Mouse (Mus musculus) lung, embryonic 16.5 days (tissue): ENCODE data around the gene Tmem60. TPM values are rescaled to one million over a fixed set of nuclear protein-coding genes. Genes with fewer than 3 reads are reported as not detected.

ENCODE experiments used
- ATAC-seq: fragments of 200-750 bp; cut with Nextera tagmentation; 2 replicates; pipeline ENCODE4 v1.8.0; 2017; ENCODE audit warnings: low read depth, mild to moderate bottlenecking, moderate library complexity
- H3K27ac ChIP-seq: fragments of 300-500 bp; sonication (generic); 2 replicates; pipeline ENCODE4 v1.5.1; 2014; ENCODE audit warnings: mild to moderate bottlenecking, control low read depth, low read length
- H3K27me3 ChIP-seq: fragments of 300-500 bp; sonication (generic); 2 replicates; pipeline ENCODE4 v1.6.1; 2014; ENCODE audit warnings: low read depth, low read length, mixed read lengths; ENCODE audit not compliant: control insufficient read depth, insufficient read depth
- H3K36me3 ChIP-seq: fragments of 300-500 bp; sonication (generic); 2 replicates; pipeline ENCODE4 v1.6.1; 2014; ENCODE audit warnings: low read length; ENCODE audit not compliant: control insufficient read depth, insufficient read depth
- H3K4me1 ChIP-seq: fragments of 300-500 bp; sonication (generic); replicated peaks from 2 replicates; pipeline ENCODE4 v1.6.1; 2014; ENCODE audit warnings: low read length, mixed read lengths; ENCODE audit not compliant: control insufficient read depth, insufficient read depth
- H3K4me2 ChIP-seq: fragments of 300-500 bp; sonication (generic); 2 replicates; pipeline ENCODE4 v1.6.1; 2014; ENCODE audit warnings: low read depth, low read length, control low read depth
- H3K4me3 ChIP-seq: fragments of 300-500 bp; sonication (generic); 2 replicates; pipeline ENCODE4 v1.5.1; 2014; ENCODE audit warnings: mild to moderate bottlenecking, low read length, control low read depth
- H3K9ac ChIP-seq: fragments of 300-500 bp; sonication (generic); 2 replicates; pipeline ENCODE4 v1.6.1; 2014; ENCODE audit warnings: low read length, control low read depth
- H3K9me3 ChIP-seq: fragments of 300-500 bp; sonication (generic); 2 replicates; pipeline ENCODE4 v1.6.1; 2016; ENCODE audit warnings: low read length; ENCODE audit not compliant: control insufficient read depth
- WGBS: fragments of 180-500 bp; shearing (Covaris S2); extraction: QIAGEN DNeasy Blood & Tissue Kit; methylation state at CpG from one replicate; pipeline ENCODE4 v1.1.7; 2014; 5-methylcytosine and 5-hydroxymethylcytosine counted together
- polyA plus RNA-seq: library from polyadenylated mRNA; unstranded; fragments of >200 nt; fragmentation: Nextera tagmentation; extraction: Ambion mirVana; gene quantifications from 2 replicates; pipeline ENCODE4 v1.2.1, GENCODE M21; 2015

Gene Tmem60
- polyA plus RNA-seq: 45.8 and 47.4 TPM in 2 replicates

DNA sequence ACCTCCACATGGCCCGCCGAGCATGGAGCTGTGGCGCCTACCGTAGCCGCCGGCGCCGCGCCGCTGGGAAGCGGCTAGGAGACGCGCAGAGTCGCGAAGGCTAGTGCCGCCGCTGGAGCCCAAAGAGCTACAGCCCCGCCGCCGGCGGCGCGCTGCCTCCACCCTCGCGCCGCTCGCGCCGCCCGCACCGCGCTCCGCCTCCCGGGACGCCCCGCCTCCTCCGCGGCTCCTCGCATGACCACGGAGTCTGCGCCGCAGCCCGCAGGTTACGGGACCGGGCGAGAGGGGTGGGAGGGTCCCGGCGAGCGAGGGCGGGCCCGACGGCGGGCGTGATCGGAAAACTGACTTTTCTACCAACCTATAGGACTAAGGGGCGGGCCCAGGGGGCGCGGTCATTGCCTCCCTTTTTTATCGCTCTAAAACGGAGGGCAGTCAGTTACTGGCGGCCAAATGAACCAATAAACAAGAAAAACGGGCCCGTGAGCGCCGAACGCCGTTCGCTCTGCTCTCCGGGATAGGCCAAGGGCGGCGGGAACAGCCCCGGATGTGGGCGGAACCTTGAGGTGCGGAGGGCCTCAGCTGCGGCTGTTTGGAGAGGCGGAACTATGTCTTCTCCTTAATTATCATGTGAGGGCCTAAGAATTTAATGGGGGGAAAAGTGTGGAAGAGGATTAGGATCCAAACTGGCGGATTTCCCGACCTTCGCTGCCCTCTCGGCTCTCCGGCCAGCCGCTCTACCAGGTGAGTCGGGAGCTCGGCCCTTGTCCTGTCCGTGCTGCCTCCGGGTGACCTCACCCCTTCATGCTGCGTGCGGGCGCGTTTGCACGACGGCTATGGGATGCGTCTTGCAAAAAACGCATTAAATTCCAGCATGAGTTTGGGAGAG lies at the start of gene Tmem60, which contains the start of gene Phtf2:
Gene Tmem60, plus strand, starts transcription at position 277 of the 886 bp plus-strand sequence.
Gene Phtf2, minus strand, starts transcription at position 210 of the 886 bp plus-strand sequence.
- H3K9me3 ChIP-seq: no peaks in the 10 kb centered on the region
- peak within 1 kb of the TSS; percentile 87 for H3K4me2 ChIP-seq
- no peaks in the 10 kb centered on the region for H3K27me3 ChIP-seq
- no peaks in the 10 kb centered on the region; the same call in 1 of the 2 replicates for H3K36me3 ChIP-seq
- H3K4me3 ChIP-seq: peak within 1 kb of the TSS; percentile 86
- H3K4me1 ChIP-seq: peaks cover 10% of the 10 kb centered on the region; the same call in 1 of the 2 replicates
- H3K9ac ChIP-seq: peak within 1 kb of the TSS; percentile 86
- under 1% methylated on average over 93 of the region's 94 CpGs for WGBS
- peak within 1 kb of the TSS; percentile 93 for H3K27ac ChIP-seq
- peak; percentile 99 for ATAC-seq

- H3K4me3 ChIP-seq: no peak overlapping the region
- ATAC-seq: no peak
- no peaks in the 10 kb centered on the region for H3K27me3 ChIP-seq
- peaks cover 4% of the 10 kb centered on the region; the same call in 1 of the 2 replicates for H3K4me1 ChIP-seq
- no peak overlapping the region for H3K27ac ChIP-seq
- H3K4me2 ChIP-seq: no peak overlapping the region
- WGBS: 94% methylated on average over 1 of the region's 1 CpGs
- H3K9me3 ChIP-seq: no peaks in the 10 kb centered on the region
- H3K9ac ChIP-seq: no peak overlapping the region
- no peaks in the 10 kb centered on the region for H3K36me3 ChIP-seq
These were observed 47.6 kb upstream of the Tmem60 start for GRCm38 (mm10) chr5:20834399-20834798.

GRCm38 (mm10) chr5:20837082-20837481 lies 44.9 kb upstream of the Tmem60 start:
- ATAC-seq: no peak
- WGBS: 98% methylated on average over 1 of the region's 1 CpGs
- Histone ChIP-seq H3K27ac (no peak overlapping the region), H3K9me3 (no peaks in the 10 kb centered on the region), H3K4me2 (no peak overlapping the region), H3K36me3 (no peaks in the 10 kb centered on the region), H3K4me1 (no peaks in the 10 kb centered on the region), H3K27me3 (no peaks in the 10 kb centered on the region), H3K4me3 (no peak overlapping the region), H3K9ac (no peak overlapping the region)

DNA sequence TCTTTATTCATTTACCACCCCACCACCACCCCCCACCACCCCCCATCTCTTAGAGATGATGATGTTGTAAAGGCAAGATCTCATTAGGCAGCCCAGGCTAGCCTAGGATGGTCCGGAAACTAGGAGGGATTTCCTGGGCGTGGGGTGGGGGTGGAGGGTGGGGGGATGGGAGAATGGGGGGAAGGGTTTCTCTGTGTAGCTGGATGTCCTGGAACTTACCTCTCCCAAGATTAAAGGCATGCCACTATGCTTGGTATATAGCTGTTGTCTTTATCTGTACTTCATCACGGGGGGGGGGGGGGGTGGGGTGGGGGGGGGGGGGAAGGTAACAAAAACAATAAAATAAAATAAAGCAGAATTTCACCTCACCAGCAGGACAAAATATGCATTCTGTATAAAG lies 38.6 kb upstream of the Tmem60 start:
- no peak overlapping the region for H3K4me3 ChIP-seq
- no peaks in the 10 kb centered on the region for H3K27me3 ChIP-seq
- no peaks in the 10 kb centered on the region for H3K4me1 ChIP-seq
- H3K27ac ChIP-seq: no peak overlapping the region
- 90% methylated on average over 2 of the region's 3 CpGs for WGBS
- H3K36me3 ChIP-seq: no peaks in the 10 kb centered on the region
- H3K4me2 ChIP-seq: no peak overlapping the region
- ATAC-seq: no peak
- H3K9me3 ChIP-seq: no peaks in the 10 kb centered on the region
- no peak overlapping the region for H3K9ac ChIP-seq

- ATAC-seq: no peak
- no peaks in the 10 kb centered on the region for H3K9me3 ChIP-seq
- H3K4me3 ChIP-seq: no peak overlapping the region
- H3K36me3 ChIP-seq: no peaks in the 10 kb centered on the region
- WGBS: 73% methylated on average over 2 of the region's 2 CpGs
- H3K27me3 ChIP-seq: no peaks in the 10 kb centered on the region
- no peak overlapping the region for H3K9ac ChIP-seq
- H3K4me1 ChIP-seq: no peaks in the 10 kb centered on the region
- no peak overlapping the region for H3K27ac ChIP-seq
- no peak overlapping the region for H3K4me2 ChIP-seq
These were observed 38.2 kb upstream of the Tmem60 start for GRCm38 (mm10) chr5:20843816-20844215.

DNA sequence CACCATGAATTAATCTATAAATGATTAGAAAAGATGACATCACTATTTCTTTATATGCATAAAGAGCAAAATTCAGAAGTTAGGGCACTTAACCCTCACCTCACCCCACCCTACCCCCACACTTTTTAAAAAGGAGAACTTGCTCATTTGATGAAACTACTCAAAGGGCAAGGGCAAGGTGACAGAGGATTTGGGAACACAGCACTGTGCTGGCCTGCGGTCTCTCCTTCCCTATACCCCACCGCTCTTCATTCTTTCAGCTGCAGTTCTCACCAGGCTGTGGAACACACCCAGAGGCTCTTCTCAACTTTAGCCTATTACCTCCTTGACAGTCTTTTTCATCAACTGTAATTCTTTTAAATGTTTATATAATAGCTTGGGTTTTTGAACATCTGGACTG lies 35.0 kb upstream of the Tmem60 start:
- H3K4me1 ChIP-seq: no peaks in the 10 kb centered on the region
- no peak overlapping the region for H3K9ac ChIP-seq
- H3K27me3 ChIP-seq: no peaks in the 10 kb centered on the region
- no peak overlapping the region for H3K27ac ChIP-seq
- H3K36me3 ChIP-seq: no peaks in the 10 kb centered on the region
- 88% methylated on average over 2 of the region's 2 CpGs for WGBS
- ATAC-seq: no peak
- H3K9me3 ChIP-seq: no peaks in the 10 kb centered on the region
- no peak overlapping the region for H3K4me2 ChIP-seq
- no peak overlapping the region for H3K4me3 ChIP-seq

DNA sequence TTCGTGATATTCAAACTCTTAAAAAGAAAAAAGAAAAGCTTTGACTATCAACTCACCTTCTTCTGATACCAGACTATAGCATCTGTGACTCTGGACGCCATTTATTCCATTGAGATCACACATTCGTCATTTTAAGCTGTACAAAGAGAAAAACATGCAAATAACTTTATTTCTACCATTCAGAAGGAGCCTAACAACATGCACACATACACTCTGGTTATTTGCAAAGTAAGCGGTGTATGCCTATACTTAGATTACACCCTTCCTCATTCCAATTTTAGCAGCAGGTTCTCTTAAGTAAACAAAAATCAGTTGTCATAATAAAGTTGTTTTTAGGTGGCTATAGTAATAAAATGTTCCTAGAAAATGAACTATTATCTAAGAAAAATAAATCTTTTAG lies 26.9 kb upstream of the Tmem60 start:
- H3K9me3 ChIP-seq: no peaks in the 10 kb centered on the region
- no peak for ATAC-seq
- H3K4me1 ChIP-seq: no peaks in the 10 kb centered on the region
- H3K4me2 ChIP-seq: no peak overlapping the region
- H3K27me3 ChIP-seq: no peaks in the 10 kb centered on the region
- H3K27ac ChIP-seq: no peak overlapping the region
- WGBS: 79% methylated on average over 4 of the region's 4 CpGs
- H3K9ac ChIP-seq: no peak overlapping the region
- H3K4me3 ChIP-seq: no peak overlapping the region
- H3K36me3 ChIP-seq: no peaks in the 10 kb centered on the region

DNA sequence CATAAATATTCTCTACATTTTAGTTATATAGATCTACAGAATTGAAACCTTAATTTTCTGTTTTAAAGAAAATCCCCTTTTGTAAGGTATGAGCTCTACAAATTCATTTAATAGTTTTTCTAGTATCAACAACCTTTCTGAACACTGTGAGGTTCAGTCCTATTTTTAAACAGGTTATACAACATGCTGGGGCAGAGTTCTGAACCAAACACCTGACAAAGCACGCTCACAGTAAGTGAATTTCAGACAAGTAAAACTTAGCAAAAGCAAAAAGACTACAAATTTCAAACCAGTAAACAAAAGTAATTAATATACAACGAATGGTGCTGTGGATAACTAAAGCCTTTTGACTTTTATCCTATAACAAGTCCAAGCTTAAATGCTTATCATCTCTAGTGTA lies 23.6 kb upstream of the Tmem60 start:
- Histone ChIP-seq H3K4me2 (no peak overlapping the region), H3K9ac (no peak overlapping the region), H3K9me3 (no peaks in the 10 kb centered on the region), H3K36me3 (no peaks in the 10 kb centered on the region), H3K4me1 (no peaks in the 10 kb centered on the region), H3K27me3 (no peaks in the 10 kb centered on the region), H3K27ac (no peak overlapping the region), H3K4me3 (no peak overlapping the region)
- WGBS: 92% methylated on average over 2 of the region's 2 CpGs
- ATAC-seq: no peak

DNA sequence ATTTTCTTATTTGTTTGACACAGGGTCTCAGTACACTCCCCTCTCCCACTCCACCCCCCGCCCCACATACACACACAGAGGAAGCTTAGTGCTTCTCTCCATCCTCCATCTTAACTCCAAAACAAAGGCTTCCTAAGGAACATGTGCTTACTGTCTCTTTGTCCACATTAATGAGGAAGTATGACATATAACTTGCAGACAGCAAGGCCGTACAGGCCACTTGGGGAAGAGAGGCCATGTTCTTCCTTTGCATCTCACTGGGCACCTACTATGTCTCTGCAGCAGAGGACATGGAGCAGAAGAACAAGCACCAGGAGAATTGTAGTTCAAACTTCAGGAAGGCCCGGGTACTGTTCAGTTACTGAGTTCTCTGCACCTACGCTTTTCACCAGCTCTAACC lies 21.4 kb upstream of the Tmem60 start:
- Histone ChIP-seq H3K36me3 (no peaks in the 10 kb centered on the region), H3K9ac (no peak overlapping the region), H3K27ac (no peak overlapping the region), H3K4me1 (no peaks in the 10 kb centered on the region), H3K4me3 (no peak overlapping the region), H3K4me2 (no peak overlapping the region), H3K9me3 (no peaks in the 10 kb centered on the region), H3K27me3 (no peaks in the 10 kb centered on the region)
- ATAC-seq: no peak
- 80% methylated on average over 4 of the region's 4 CpGs for WGBS
